Mouse (Mus musculus): ENCODE measurements at regions not wholly inside any gene's neighbourhood (a gene's known extent, or its start where the extent isn't known, plus 50 kb on each side); places are given as distances from the start of the nearest gene placed in this dataset.
"Not testable (repeated sequence)": the region's sequence is repeated elsewhere in the genome, so short reads cannot be mapped to it uniquely, and the experiment has no call there.

GRCm38 (mm10) chr16:29754579-29755199 is 175.6 kb downstream of the Opa1 start:
- Histone ChIP-seq H3K36me3 (no peaks in the 10 kb centered on the region), H3K27me3 (peaks cover 31% of the 10 kb centered on the region), H3K4me3 (replicated peaks) (no peak overlapping the region), H3K4me2 (replicated peaks) (no peak overlapping the region), H3K9ac (replicated peaks) (no peak overlapping the region), H3K4me1 (replicated peaks) (no peaks in the 10 kb centered on the region), H3K9me3 (no peaks in the 10 kb centered on the region), H3K27ac (no peak overlapping the region)
- 70% methylated on average over 8 of the region's 8 CpGs for WGBS
- no peak for ATAC-seq

- no peak overlapping the region for H3K4me2 ChIP-seq (replicated peaks)
- H3K27ac ChIP-seq = no peak overlapping the region
- peaks cover 6% of the 10 kb centered on the region; the same call in 1 of the 2 replicates for H3K4me1 ChIP-seq (replicated peaks)
- H3K27me3 ChIP-seq = peaks cover 41% of the 10 kb centered on the region
- no peaks in the 10 kb centered on the region for H3K9me3 ChIP-seq
- H3K9ac ChIP-seq (replicated peaks) = no peak overlapping the region
- ATAC-seq = no peak
- no peaks in the 10 kb centered on the region for H3K36me3 ChIP-seq
- WGBS = 84% methylated on average over 3 of the region's 3 CpGs
- no peak overlapping the region for H3K4me3 ChIP-seq (replicated peaks)
These were observed 179.1 kb downstream of the Opa1 start for GRCm38 (mm10) chr16:29758246-29758645.

DNA sequence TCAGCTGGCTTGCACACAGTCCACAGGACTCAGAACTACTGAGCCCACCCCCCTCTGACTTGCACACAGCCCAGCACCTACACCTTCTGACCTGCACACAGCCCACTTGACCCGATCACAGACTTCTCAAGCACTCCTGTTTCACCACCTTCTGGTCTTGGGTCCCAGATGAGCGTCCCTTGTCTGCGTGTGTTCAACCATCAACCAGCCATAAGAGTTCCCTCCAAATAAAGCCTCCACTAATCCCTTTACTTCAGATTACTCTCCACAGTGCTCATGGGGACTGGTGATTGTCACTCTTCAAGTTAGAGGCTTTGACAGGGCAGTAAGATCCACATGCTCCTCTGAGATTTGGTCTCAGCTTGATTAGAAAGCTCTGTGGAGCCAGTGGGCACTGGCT is 180.3 kb downstream of the Opa1 start:
- WGBS = 61% methylated on average over 3 of the region's 3 CpGs
- Histone ChIP-seq H3K27ac (no peak overlapping the region), H3K4me2 (replicated peaks) (no peak overlapping the region), H3K27me3 (peaks cover 34% of the 10 kb centered on the region), H3K4me1 (replicated peaks) (peaks cover 6% of the 10 kb centered on the region; the same call in 1 of the 2 replicates), H3K9me3 (no peaks in the 10 kb centered on the region), H3K36me3 (no peaks in the 10 kb centered on the region), H3K4me3 (replicated peaks) (no peak overlapping the region), H3K9ac (replicated peaks) (no peak overlapping the region)
- no peak for ATAC-seq

- no peak for ATAC-seq
- Histone ChIP-seq H3K4me2 (replicated peaks) (no peak overlapping the region), H3K9ac (replicated peaks) (no peak overlapping the region), H3K27me3 (peaks cover 26% of the 10 kb centered on the region), H3K4me3 (replicated peaks) (no peak overlapping the region), H3K36me3 (no peaks in the 10 kb centered on the region), H3K4me1 (replicated peaks) (peaks cover 6% of the 10 kb centered on the region; the same call in 1 of the 2 replicates), H3K9me3 (no peaks in the 10 kb centered on the region), H3K27ac (no peak overlapping the region)
- 94% methylated on average over 4 of the region's 4 CpGs for WGBS
These were observed 181.5 kb downstream of the Opa1 start for GRCm38 (mm10) chr16:29760627-29761026.

GRCm38 (mm10) chr16:29761779-29762277 is 182.7 kb downstream of the Opa1 start:
- H3K4me3 ChIP-seq (replicated peaks) = no peak overlapping the region
- peak overlapping the region; percentile 14; the same call in 1 of the 2 replicates for H3K9ac ChIP-seq (replicated peaks)
- H3K27ac ChIP-seq = no peak overlapping the region
- H3K36me3 ChIP-seq = no peaks in the 10 kb centered on the region
- 42% methylated on average over 6 of the region's 6 CpGs for WGBS
- no peaks in the 10 kb centered on the region for H3K9me3 ChIP-seq
- peaks cover 6% of the 10 kb centered on the region; the same call in 1 of the 2 replicates for H3K4me1 ChIP-seq (replicated peaks)
- no peak overlapping the region for H3K4me2 ChIP-seq (replicated peaks)
- H3K27me3 ChIP-seq = peaks cover 26% of the 10 kb centered on the region
- ATAC-seq = no peak

- WGBS = 76% methylated on average over 1 of the region's 1 CpGs
- Histone ChIP-seq H3K9me3 (no peaks in the 10 kb centered on the region), H3K4me2 (replicated peaks) (no peak overlapping the region), H3K4me3 (replicated peaks) (no peak overlapping the region), H3K27ac (no peak overlapping the region), H3K27me3 (peaks cover 15% of the 10 kb centered on the region; the same call in 1 of the 2 replicates), H3K36me3 (no peaks in the 10 kb centered on the region), H3K9ac (replicated peaks) (no peak overlapping the region), H3K4me1 (replicated peaks) (peaks cover 6% of the 10 kb centered on the region; the same call in 1 of the 2 replicates)
- no peak for ATAC-seq
These were observed 185.2 kb downstream of the Opa1 start for GRCm38 (mm10) chr16:29764376-29764775.

DNA sequence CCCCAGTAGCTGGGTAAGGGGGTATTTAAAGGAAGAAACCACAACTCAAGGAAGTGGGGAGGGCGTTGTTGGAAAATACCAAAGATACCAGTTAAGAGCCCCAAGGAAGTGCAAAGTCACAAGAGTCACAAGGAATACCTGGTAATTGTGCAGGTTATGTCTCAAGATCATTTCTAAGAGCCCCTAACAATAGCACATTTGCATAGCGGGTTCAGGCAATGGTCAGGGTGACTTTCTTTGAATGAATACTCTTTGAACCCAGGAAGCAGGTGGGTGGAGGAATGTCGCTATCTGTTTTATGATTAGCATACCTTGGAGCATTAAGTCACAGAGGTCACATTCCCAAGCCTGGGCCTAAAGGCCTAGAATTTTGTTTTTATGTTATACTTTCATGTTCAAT is 186.7 kb downstream of the Opa1 start:
- H3K4me1 ChIP-seq (replicated peaks); H3K27ac ChIP-seq; H3K36me3 ChIP-seq; H3K27me3 ChIP-seq; H3K9ac ChIP-seq (replicated peaks); H3K9me3 ChIP-seq; H3K4me2 ChIP-seq (replicated peaks); H3K4me3 ChIP-seq (replicated peaks); ATAC-seq: not testable (repeated sequence)
- 97% methylated on average over 3 of the region's 3 CpGs for WGBS

GRCm38 (mm10) chr16:29771320-29771719 is 192.2 kb downstream of the Opa1 start:
- H3K36me3 ChIP-seq = no peaks in the 10 kb centered on the region
- H3K4me3 ChIP-seq (replicated peaks) = no peak overlapping the region
- H3K4me2 ChIP-seq (replicated peaks) = no peak overlapping the region
- no peak overlapping the region for H3K27ac ChIP-seq
- 37% methylated on average over 4 of the region's 4 CpGs for WGBS
- peaks cover 13% of the 10 kb centered on the region for H3K4me1 ChIP-seq (replicated peaks)
- H3K9me3 ChIP-seq = no peaks in the 10 kb centered on the region
- H3K27me3 ChIP-seq = peaks cover 14% of the 10 kb centered on the region; the same call in 1 of the 2 replicates
- peak; percentile 60; the same call in 1 of the 2 replicates for ATAC-seq
- H3K9ac ChIP-seq (replicated peaks) = no peak overlapping the region

GRCm38 (mm10) chr16:29771728-29772608 is 192.8 kb downstream of the Opa1 start:
- peak; percentile 48; the same call in 1 of the 2 replicates for ATAC-seq
- WGBS = 20% methylated on average over 13 of the region's 13 CpGs

DNA sequence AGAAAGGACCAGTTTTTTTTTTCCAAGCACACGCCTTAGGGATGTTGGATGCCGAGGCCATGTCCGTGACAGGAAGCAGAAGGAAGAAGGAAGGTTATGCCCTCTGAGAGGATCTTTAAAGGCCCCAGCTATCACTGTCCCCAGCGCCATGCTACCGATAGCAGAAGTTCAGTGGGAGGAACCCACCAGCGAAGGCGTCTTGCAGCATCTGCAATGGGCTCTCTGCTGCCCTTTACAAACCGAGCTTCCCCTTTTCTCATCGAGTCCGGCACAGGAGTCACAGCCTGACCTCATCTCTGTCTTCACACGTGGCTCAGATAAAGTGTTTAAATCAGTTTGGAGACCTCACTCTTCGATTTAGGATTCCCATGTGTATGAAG is 193.5 kb downstream of the Opa1 start:
- no peak for ATAC-seq
- Histone ChIP-seq H3K9ac (replicated peaks) (no peak overlapping the region), H3K9me3 (no peaks in the 10 kb centered on the region), H3K27ac (no peak overlapping the region), H3K4me1 (replicated peaks) (peaks cover 13% of the 10 kb centered on the region), H3K27me3 (peaks cover 17% of the 10 kb centered on the region; the same call in 1 of the 2 replicates), H3K4me2 (replicated peaks) (no peak overlapping the region), H3K36me3 (no peaks in the 10 kb centered on the region), H3K4me3 (replicated peaks) (no peak overlapping the region)
- WGBS = 71% methylated on average over 12 of the region's 12 CpGs

More at GRCm38 (mm10) chr16:29771728-29772608, 192.8 kb downstream of the Opa1 start:
- Histone ChIP-seq H3K4me2 (replicated peaks) (no peak overlapping the region), H3K27ac (no peak overlapping the region), H3K4me3 (replicated peaks) (no peak overlapping the region), H3K9ac (replicated peaks) (no peak overlapping the region), H3K27me3 (peaks cover 17% of the 10 kb centered on the region; the same call in 1 of the 2 replicates), H3K9me3 (no peaks in the 10 kb centered on the region), H3K36me3 (no peaks in the 10 kb centered on the region), H3K4me1 (replicated peaks) (peaks cover 13% of the 10 kb centered on the region)

GRCm38 (mm10) chr16:29773056-29773455 is 193.9 kb downstream of the Opa1 start:
- H3K9ac ChIP-seq (replicated peaks) = no peak overlapping the region
- H3K27ac ChIP-seq = no peak overlapping the region
- no peak overlapping the region for H3K4me2 ChIP-seq (replicated peaks)
- no peak for ATAC-seq
- H3K36me3 ChIP-seq = no peaks in the 10 kb centered on the region
- peaks cover 13% of the 10 kb centered on the region for H3K4me1 ChIP-seq (replicated peaks)
- no peaks in the 10 kb centered on the region for H3K9me3 ChIP-seq
- peaks cover 17% of the 10 kb centered on the region; the same call in 1 of the 2 replicates for H3K27me3 ChIP-seq
- H3K4me3 ChIP-seq (replicated peaks) = no peak overlapping the region
- WGBS = 83% methylated on average over 6 of the region's 6 CpGs

DNA sequence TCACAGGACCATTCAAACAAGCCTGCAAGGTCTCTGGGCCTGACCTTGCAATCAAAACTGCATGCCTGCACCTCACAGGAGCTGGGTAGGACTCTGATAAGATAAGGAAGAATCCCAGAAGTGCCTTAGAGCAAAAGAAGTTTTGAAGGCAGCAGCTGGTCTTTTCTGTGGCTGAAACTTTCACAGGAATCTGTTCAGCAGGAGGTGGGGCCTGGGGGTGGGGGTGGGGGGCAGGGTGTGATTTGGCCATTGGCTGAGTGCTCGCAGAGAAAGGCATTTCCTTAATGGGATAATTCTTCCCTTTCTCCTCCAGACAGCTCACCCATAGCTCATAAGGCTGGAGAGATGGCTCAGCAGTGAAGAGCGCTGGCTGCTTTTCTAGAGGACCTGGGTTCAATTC is 195.8 kb downstream of the Opa1 start:
- H3K36me3 ChIP-seq = no peaks in the 10 kb centered on the region
- H3K9ac ChIP-seq (replicated peaks) = no peak overlapping the region
- no peak overlapping the region for H3K4me3 ChIP-seq (replicated peaks)
- no peaks in the 10 kb centered on the region for H3K9me3 ChIP-seq
- peaks cover 17% of the 10 kb centered on the region; the same call in 1 of the 2 replicates for H3K27me3 ChIP-seq
- H3K4me2 ChIP-seq (replicated peaks) = no peak overlapping the region
- 31% methylated on average over 2 of the region's 2 CpGs for WGBS
- H3K4me1 ChIP-seq (replicated peaks) = peaks cover 13% of the 10 kb centered on the region
- H3K27ac ChIP-seq = no peak overlapping the region
- ATAC-seq = no peak
